Mouse (Mus musculus) urinary bladder, adult 18-20 months (tissue): ENCODE data around the gene Med9.

Experiments
- DNase-seq, 2 experiments: peaks; one replicate each; pipeline ENCODE4 v3.0.0; 2022; ENCODE audit warnings: low spot score in 2 of 2, mixed read lengths in 2 of 2

Med9 gene

DNA sequence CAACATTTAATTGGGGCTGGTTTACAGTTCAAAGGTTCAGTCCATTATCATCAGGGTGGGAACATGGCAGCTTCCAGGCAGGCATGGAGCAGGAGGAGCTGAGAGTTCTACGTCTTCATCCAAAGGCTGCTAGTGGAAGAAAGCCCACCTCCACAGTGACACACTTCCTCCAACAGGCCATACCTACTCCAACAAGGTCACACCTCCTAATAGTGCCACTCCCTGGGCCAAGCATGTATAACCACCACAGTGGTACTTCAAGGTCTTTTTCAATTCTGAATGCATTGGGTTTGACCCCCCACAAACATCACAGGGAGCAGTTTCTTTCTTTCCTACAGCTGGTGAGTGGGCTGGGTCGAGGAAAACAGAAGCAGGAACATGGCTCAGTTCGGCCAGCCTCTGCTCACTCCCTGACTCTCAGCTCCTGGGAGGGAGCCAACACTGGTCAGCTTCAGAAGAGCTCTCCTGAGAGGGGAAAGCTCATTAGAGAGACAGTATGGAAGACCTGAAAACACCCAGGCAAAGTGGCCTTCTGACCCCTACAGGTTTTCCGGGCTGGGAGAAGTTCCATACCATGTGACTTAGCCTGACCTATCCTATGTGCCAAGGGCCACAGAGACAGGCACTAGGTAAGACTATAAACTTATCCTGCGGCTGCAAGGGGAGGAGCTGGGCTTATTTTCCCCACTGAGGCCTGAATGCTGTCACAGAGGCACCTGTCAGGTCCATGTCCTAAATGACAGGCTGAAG is 53.4 kb downstream of the Med9 start:
- DNase-seq, result no peak

DNA sequence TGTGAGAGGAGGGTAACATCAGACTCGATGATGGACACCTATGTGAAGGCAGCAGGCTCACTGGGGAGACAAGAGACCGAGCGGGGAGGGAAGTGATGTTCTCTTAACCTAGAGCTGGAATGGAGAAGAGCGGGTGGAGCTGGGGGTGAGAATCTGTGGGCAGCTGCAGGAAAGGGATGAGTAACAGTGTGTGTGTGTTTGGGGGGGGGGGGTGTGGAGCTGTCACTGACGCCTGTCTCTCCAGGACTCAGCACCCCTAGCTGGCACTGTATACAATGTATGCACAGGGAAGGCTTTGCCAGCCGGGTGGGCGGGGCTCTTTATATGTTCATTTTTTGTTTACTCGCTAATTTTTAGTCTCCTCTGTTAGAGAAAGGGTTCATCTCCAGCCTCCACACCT is 55.8 kb downstream of the Med9 start:
- DNase-seq, result no peak

DNA sequence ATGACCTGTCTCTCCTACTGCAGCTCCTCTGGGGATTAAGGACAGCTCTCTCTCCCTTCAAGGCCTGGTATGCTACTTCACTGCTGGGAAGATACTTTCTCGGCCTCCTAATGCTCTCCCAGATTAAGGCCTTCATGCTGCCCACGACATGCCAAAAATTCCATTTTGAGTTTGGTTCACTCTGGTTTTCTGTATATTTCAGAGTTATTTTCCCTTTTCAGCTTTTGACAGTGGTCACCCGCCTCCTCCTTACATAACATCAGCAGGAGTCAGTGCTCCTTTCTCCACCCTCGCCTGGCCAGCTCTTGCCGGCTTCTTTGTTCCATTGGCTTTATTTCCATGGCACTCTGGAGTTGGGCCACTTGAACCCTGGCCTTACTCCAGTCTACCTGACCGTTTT is 56.7 kb downstream of the Med9 start:
- no peak for DNase-seq

DNA sequence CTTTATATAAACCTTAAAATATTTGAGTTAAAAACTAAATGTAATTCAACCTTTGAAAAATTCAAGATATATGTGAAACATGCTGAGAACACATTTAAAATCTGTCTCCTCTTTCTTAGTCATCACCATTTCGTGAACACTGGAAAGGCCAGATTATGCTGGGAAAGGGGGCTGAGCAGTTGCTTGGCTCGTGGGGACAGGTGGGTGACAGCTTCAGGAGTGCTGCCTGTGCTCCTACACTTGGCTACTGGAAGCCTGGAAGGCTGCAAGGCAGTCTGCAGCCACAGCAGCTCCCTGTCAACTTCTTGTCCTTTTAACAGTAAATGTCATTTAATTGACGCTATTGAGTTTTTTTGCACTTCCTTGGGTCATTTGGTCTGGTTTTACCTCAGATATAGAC is 57.9 kb downstream of the Med9 start:
- no peak for DNase-seq

DNA sequence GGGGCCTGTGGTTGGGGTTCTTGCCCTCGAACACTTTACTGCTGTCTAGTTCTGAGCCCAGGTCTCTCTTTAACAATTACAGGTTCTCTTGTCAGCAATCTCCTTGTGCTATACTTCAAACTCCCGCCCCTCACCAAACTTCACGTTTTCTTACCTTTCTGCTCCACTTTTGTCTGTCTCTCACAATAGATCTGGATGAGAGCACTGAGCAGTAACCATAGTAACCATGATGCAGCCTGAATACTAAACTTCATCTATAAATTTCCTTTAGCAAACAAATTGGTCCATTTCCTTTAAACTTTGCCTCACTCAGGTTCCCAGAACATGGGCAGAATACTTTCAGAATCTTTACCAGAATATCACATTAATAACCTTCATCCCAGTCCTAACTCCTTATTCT is 61.4 kb downstream of the Med9 start:
- no peak for DNase-seq

DNA sequence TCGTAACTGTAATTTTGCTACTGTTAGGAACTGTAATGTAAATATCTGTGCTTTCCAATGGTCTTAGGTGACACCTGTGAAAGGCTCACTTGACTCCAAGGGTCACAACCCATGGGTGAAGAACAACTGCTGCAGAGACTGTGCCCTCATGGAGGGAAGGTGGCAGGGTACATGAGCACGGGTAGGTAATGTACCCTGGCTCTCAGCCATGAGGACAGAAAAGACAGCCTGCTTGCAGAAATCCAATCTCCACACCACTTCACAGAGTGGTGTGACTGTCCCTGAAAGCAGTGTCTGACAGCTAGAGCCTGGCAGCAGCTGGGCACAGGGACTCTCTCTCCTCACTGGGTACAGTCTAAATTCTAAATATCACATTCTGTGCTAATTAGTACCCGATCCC is 63.5 kb downstream of the Med9 start:
- no peak for DNase-seq
